Mouse (Mus musculus): ENCODE data around the gene Abcc2.

The Abcc2 gene

GRCm38 (mm10) chr19:43784761-43785160 lies 2.8 kb downstream of the Abcc2 start:
- no peak for DNase-seq

- no peak for DNase-seq
These were observed 4.4 kb downstream of the Abcc2 start for GRCm38 (mm10) chr19:43786249-43787026.

GRCm38 (mm10) chr19:43789817-43790216 lies 7.8 kb downstream of the Abcc2 start:
- no peak for DNase-seq

- no peak for DNase-seq
These were observed 10.5 kb downstream of the Abcc2 start for GRCm38 (mm10) chr19:43792537-43792936.

- DNase-seq = no peak
These were observed 12.0 kb downstream of the Abcc2 start for GRCm38 (mm10) chr19:43793951-43794350.

GRCm38 (mm10) chr19:43795511-43795910 lies 13.5 kb downstream of the Abcc2 start:
- no peak for DNase-seq

- DNase-seq = no peak
These were observed 15.2 kb downstream of the Abcc2 start for GRCm38 (mm10) chr19:43797216-43797615.

GRCm38 (mm10) chr19:43801427-43802051 lies 19.5 kb downstream of the Abcc2 start:
- DNase-seq = no peak

GRCm38 (mm10) chr19:43803866-43804265 lies 21.9 kb downstream of the Abcc2 start:
- DNase-seq = no peak

- DNase-seq = no peak
These were observed 27.3 kb downstream of the Abcc2 start for GRCm38 (mm10) chr19:43809331-43809730.

- no peak for DNase-seq
These were observed 29.4 kb downstream of the Abcc2 start for GRCm38 (mm10) chr19:43811419-43811818.

- no peak for DNase-seq
These were observed 31.3 kb downstream of the Abcc2 start for GRCm38 (mm10) chr19:43813315-43813714.

- DNase-seq = no peak
These were observed 33.8 kb downstream of the Abcc2 start for GRCm38 (mm10) chr19:43815661-43816414.

- DNase-seq = no peak
These were observed 44.9 kb downstream of the Abcc2 start for GRCm38 (mm10) chr19:43826855-43827254.

- peak; percentile 81 for DNase-seq
These were observed 50.6 kb downstream of the Abcc2 start for GRCm38 (mm10) chr19:43832425-43833069.

GRCm38 (mm10) chr19:43843184-43843583 lies 61.2 kb downstream of the Abcc2 start:
- DNase-seq = no peak

- peak; percentile 38 for DNase-seq
These were observed 63.4 kb downstream of the Abcc2 start for GRCm38 (mm10) chr19:43845331-43845908.

GRCm38 (mm10) chr19:43847056-43847455 lies 65.1 kb downstream of the Abcc2 start:
- no peak for DNase-seq

- no peak for DNase-seq
These were observed 66.0 kb downstream of the Abcc2 start for GRCm38 (mm10) chr19:43847966-43848365.

- DNase-seq = no peak
These were observed 68.0 kb downstream of the Abcc2 start for GRCm38 (mm10) chr19:43850026-43850425.

GRCm38 (mm10) chr19:43851996-43852630 lies 70.1 kb downstream of the Abcc2 start:
- no peak for DNase-seq

GRCm38 (mm10) chr19:43852837-43853545 lies 71.0 kb downstream of the Abcc2 start:
- no peak for DNase-seq

Data from embryo, embryonic 11 days (tissue).